Mouse (Mus musculus) stomach, embryonic 14.5 days (tissue): ENCODE data around the gene Mllt10. TPM values are rescaled to one million over a fixed set of nuclear protein-coding genes. Genes with fewer than 3 reads are reported as not detected.

Experiments
- ATAC-seq: fragments of 200-750 bp; cut with Nextera tagmentation; 2 replicates; pipeline ENCODE4 v1.8.0; 2017; ENCODE audit warnings: low read depth, moderate TSS enrichment; ENCODE audit not compliant: insufficient number of reproducible peaks, insufficient read depth, low FRiP score
- H3K27ac ChIP-seq: fragments of 300-500 bp; sonication (generic); 2 replicates; pipeline ENCODE4 v1.5.1; 2014; ENCODE audit warnings: mild to moderate bottlenecking, low read length, moderate library complexity, mixed read lengths
- H3K27me3 ChIP-seq: fragments of 300-500 bp; sonication (generic); 2 replicates; pipeline ENCODE4 v1.6.1; 2014; ENCODE audit warnings: low read length, control low read depth, mixed read lengths; ENCODE audit not compliant: control insufficient read depth, insufficient read depth
- H3K36me3 ChIP-seq: fragments of 300-500 bp; sonication (generic); 2 replicates; pipeline ENCODE4 v1.6.1; 2014; ENCODE audit warnings: mild to moderate bottlenecking, control low read depth, low read length, moderate library complexity, mixed read lengths; ENCODE audit not compliant: control insufficient read depth, insufficient read depth
- H3K4me1 ChIP-seq: fragments of 300-500 bp; sonication (generic); 2 replicates; pipeline ENCODE4 v1.6.1; 2014; ENCODE audit warnings: low read length, control low read depth, mixed read lengths; ENCODE audit not compliant: control insufficient read depth, insufficient read depth
- H3K4me2 ChIP-seq: fragments of 300-500 bp; sonication (generic); replicated peaks from 2 replicates; pipeline ENCODE4 v1.6.1; 2014; ENCODE audit warnings: low read depth, low read length, control low read depth
- H3K4me3 ChIP-seq: fragments of 300-500 bp; sonication (generic); 2 replicates; pipeline ENCODE4 v1.5.1; 2014; ENCODE audit warnings: low read depth, low read length, control low read depth
- H3K9ac ChIP-seq: fragments of 300-500 bp; sonication (generic); replicated peaks from 2 replicates; pipeline ENCODE4 v1.6.1; 2014; ENCODE audit warnings: low read depth, mild to moderate bottlenecking, control low read depth, low read length, moderate library complexity, mixed read lengths
- H3K9me3 ChIP-seq: fragments of 300-500 bp; sonication (generic); 2 replicates; pipeline ENCODE4 v1.6.1; 2016; ENCODE audit warnings: low read depth, low read length, control low read depth; ENCODE audit not compliant: control insufficient read depth
- WGBS: fragments of 180-500 bp; shearing (Covaris S2); extraction: QIAGEN DNeasy Blood & Tissue Kit; methylation state at CpG from one replicate; pipeline ENCODE4 v1.1.7; 2014; 5-methylcytosine and 5-hydroxymethylcytosine counted together
- polyA plus RNA-seq: library from polyadenylated mRNA; unstranded; fragments of >200 nt; fragmentation: Nextera tagmentation; extraction: Ambion mirVana; gene quantifications from 2 replicates; pipeline ENCODE4 v1.2.1, GENCODE M21; 2014

Mllt10 gene
- polyA plus RNA-seq, 1 experiment from 2014 or later: 56.9 TPM

GRCm38 (mm10) chr2:18046758-18047645 is 8.0 kb upstream of the Mllt10 start:
- H3K4me1 ChIP-seq: peaks cover 36% of the 10 kb centered on the region; the same call in 1 of the 2 replicates
- no peaks in the 10 kb centered on the region for H3K27me3 ChIP-seq
- peak overlapping the region; percentile 100 for H3K27ac ChIP-seq
- WGBS: under 1% methylated on average over 52 of the region's 64 CpGs
- peak overlapping the region; percentile 99 for H3K9ac ChIP-seq
- no peaks in the 10 kb centered on the region for H3K36me3 ChIP-seq
- H3K9me3 ChIP-seq: no peaks in the 10 kb centered on the region
- ATAC-seq: peak; percentile 29; the same call in 1 of the 2 replicates
- H3K4me3 ChIP-seq: peak overlapping the region; percentile 89
- H3K4me2 ChIP-seq: peak overlapping the region; percentile 96

GRCm38 (mm10) chr2:18047646-18048452 is 7.2 kb upstream of the Mllt10 start:
- WGBS: under 1% methylated on average over 69 of the region's 70 CpGs
- no peaks in the 10 kb centered on the region for H3K36me3 ChIP-seq
- H3K4me2 ChIP-seq: peak overlapping the region; percentile 96
- H3K4me3 ChIP-seq: peak overlapping the region; percentile 89
- peak overlapping the region; percentile 100 for H3K27ac ChIP-seq
- peak overlapping the region; percentile 99 for H3K9ac ChIP-seq
- ATAC-seq: peak; percentile 73
- H3K9me3 ChIP-seq: no peaks in the 10 kb centered on the region
- no peaks in the 10 kb centered on the region for H3K27me3 ChIP-seq
- H3K4me1 ChIP-seq: peaks cover 34% of the 10 kb centered on the region; the same call in 1 of the 2 replicates

GRCm38 (mm10) chr2:18048453-18049075 is 6.5 kb upstream of the Mllt10 start, which contains the start of gene Skida1:
Gene Skida1 (minus strand): TSS chr2:18049051.
- Histone ChIP-seq H3K9ac (peak within 1 kb of the TSS; percentile 99), H3K4me1 (peaks cover 29% of the 10 kb centered on the region; the same call in 1 of the 2 replicates), H3K4me3 (peak within 1 kb of the TSS; percentile 89), H3K27me3 (no peaks in the 10 kb centered on the region), H3K27ac (peak within 1 kb of the TSS; percentile 100), H3K36me3 (no peaks in the 10 kb centered on the region), H3K9me3 (no peaks in the 10 kb centered on the region), H3K4me2 (peak within 1 kb of the TSS; percentile 96)
- peak; percentile 57 for ATAC-seq
- under 1% methylated on average over 17 of the region's 17 CpGs for WGBS

GRCm38 (mm10) chr2:18049279-18049821 is 5.7 kb upstream of the Mllt10 start:
- Histone ChIP-seq H3K4me2 (peak overlapping the region; percentile 96), H3K9ac (peak overlapping the region; percentile 49), H3K9me3 (no peaks in the 10 kb centered on the region), H3K27ac (peak overlapping the region; percentile 100), H3K27me3 (no peaks in the 10 kb centered on the region), H3K4me1 (peaks cover 31% of the 10 kb centered on the region; the same call in 1 of the 2 replicates), H3K36me3 (no peaks in the 10 kb centered on the region), H3K4me3 (peak overlapping the region; percentile 89)
- peak; percentile 47 for ATAC-seq
- WGBS: 12% methylated on average over 11 of the region's 11 CpGs

- H3K36me3 ChIP-seq: no peaks in the 10 kb centered on the region
- peak overlapping the region; percentile 96 for H3K4me2 ChIP-seq
- no peaks in the 10 kb centered on the region for H3K9me3 ChIP-seq
- 28% methylated on average over 2 of the region's 2 CpGs for WGBS
- peak overlapping the region; percentile 89; the same call in 1 of the 2 replicates for H3K4me3 ChIP-seq
- peaks cover 31% of the 10 kb centered on the region; the same call in 1 of the 2 replicates for H3K4me1 ChIP-seq
- peak overlapping the region; percentile 100 for H3K27ac ChIP-seq
- no peak for ATAC-seq
- peak overlapping the region; percentile 49 for H3K9ac ChIP-seq
- no peaks in the 10 kb centered on the region for H3K27me3 ChIP-seq
These were observed 5.0 kb upstream of the Mllt10 start for GRCm38 (mm10) chr2:18050018-18050417.

- no peaks in the 10 kb centered on the region for H3K36me3 ChIP-seq
- peaks cover 30% of the 10 kb centered on the region; the same call in 1 of the 2 replicates for H3K4me1 ChIP-seq
- H3K9me3 ChIP-seq: no peaks in the 10 kb centered on the region
- peak overlapping the region; percentile 52; the same call in 1 of the 2 replicates for H3K27ac ChIP-seq
- peak overlapping the region; percentile 11; the same call in 1 of the 2 replicates for H3K4me3 ChIP-seq
- H3K4me2 ChIP-seq: peak overlapping the region; percentile 96
- H3K27me3 ChIP-seq: no peaks in the 10 kb centered on the region
- H3K9ac ChIP-seq: no peak overlapping the region; the same call in 1 of the 2 replicates
- no peak for ATAC-seq
- 19% methylated on average over 10 of the region's 10 CpGs for WGBS
These were observed 4.5 kb upstream of the Mllt10 start for GRCm38 (mm10) chr2:18050541-18050985.

GRCm38 (mm10) chr2:18051026-18051830 is 3.8 kb upstream of the Mllt10 start:
- ATAC-seq: no peak
- Histone ChIP-seq H3K36me3 (no peaks in the 10 kb centered on the region), H3K27ac (peak overlapping the region; percentile 52; the same call in 1 of the 2 replicates), H3K4me1 (peaks cover 26% of the 10 kb centered on the region; the same call in 1 of the 2 replicates), H3K9me3 (no peaks in the 10 kb centered on the region), H3K27me3 (no peaks in the 10 kb centered on the region), H3K9ac (no peak overlapping the region), H3K4me3 (0 out of 2 replicates have a peak overlapping the region, but pooled peaks have one; percentile 11), H3K4me2 (peak overlapping the region; percentile 96)
- 37% methylated on average over 11 of the region's 11 CpGs for WGBS
